Mouse (Mus musculus): ENCODE results near the gene Ikzf2.

GRCm38 (mm10) chr1:69610791-69611190 lies 76.3 kb downstream of the Ikzf2 start:
- no peak for TF ChIP-seq POLR2A (IDR thresholded peaks at IDR 0.05; ENCODE audit: low read depth, low read length)
- no peak for TF ChIP-seq CTCF (IDR thresholded peaks at IDR 0.05; ENCODE audit: extremely low read depth, insufficient read length, insufficient replicate concordance, low read depth, low read length)

Data from small intestine, adult 2 months (tissue).